Mouse (Mus musculus) lung, adult 2 months (tissue): ENCODE measurements around the gene Adcyap1r1.

ENCODE experiments used
- CTCF ChIP-seq: fragments of 200-500 bp; IDR thresholded peaks from 2 replicates; pipeline ENCODE4 v1.5.1; 2011; ENCODE audit warnings: mild to moderate bottlenecking, low read length, control low read depth; ENCODE audit not compliant: insufficient read depth
- POLR2A ChIP-seq: fragments of 200-500 bp; IDR thresholded peaks from 2 replicates; pipeline ENCODE4 v1.6.1; 2011; ENCODE audit warnings: low read depth, mild to moderate bottlenecking, control low read depth, low read length, borderline replicate concordance; ENCODE audit errors: extremely low read depth

DNA sequence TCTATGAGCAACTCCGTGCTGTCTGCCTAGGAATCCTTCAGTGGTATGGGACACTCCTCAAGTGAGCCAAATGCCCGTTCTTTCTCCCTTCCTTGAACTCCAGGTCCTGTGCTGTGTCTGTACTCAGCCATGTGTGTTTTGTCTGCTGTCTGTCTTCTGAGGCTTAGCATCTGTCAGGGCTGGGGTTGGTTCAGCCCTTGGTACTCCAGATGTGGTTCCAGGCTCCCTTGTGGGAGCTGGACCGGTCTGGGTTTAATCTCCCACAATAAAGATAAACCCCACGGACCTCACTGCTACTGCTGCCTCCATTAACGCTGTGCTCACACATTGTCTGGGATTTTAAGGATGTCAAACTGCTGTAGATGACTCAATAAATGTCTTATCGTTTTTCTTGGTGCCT, 49.3 kb downstream of the Adcyap1r1 start:
- no peak for TF ChIP-seq POLR2A
- no peak for TF ChIP-seq CTCF
